Mouse (Mus musculus): ENCODE results near the gene Rnd1. TPM values are rescaled to one million over a fixed set of nuclear protein-coding genes. Genes with fewer than 3 reads are reported as not detected.

Gene Rnd1
- polyA plus RNA-seq, 1 experiment from 2014 or later: 0.94 TPM

DNA sequence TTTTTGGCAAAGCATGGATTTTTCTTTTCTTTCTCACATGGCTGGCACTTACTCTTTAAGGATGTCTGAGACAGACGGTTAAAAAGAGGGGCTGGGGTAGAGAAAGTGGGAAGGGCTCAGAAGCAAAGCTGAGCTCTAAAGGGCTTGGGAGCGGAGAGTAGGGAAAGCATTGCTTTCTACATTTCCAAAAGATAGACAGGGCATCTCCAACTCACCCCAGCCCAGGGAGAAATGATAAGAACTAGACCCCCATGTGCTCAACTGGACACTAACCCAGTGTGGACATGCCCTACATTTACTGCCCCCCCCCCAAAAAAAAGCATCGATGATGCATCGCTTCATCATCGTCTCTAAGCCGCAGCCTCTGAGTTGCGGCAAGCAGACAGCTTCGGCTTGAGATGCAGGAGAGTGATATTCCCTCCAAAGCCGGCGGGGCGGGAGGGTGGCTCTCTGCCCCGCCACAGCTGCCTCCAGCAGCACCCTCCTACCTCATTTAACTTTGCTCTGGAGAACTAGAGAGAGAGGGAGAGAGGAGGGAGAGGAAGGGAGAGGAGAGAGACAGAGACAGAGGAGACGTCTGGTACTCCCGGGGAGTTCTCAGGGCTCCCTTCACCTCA lies 1.5 kb downstream of the Rnd1 start:
- Histone ChIP-seq H3K9ac (replicated peaks) (no peak overlapping the region), H3K4me3 (ENCODE audit: low read depth, low read length) (peak overlapping the region; percentile 50), H3K4me2 (ENCODE audit: low read depth, low read length) (peak overlapping the region; percentile 79), H3K4me1 (ENCODE audit: insufficient read depth) (peaks cover 6% of the 10 kb centered on the region), H3K27me3 (ENCODE audit: insufficient read depth, low read length) (peaks cover 40% of the 10 kb centered on the region), H3K36me3 (replicated peaks; ENCODE audit: insufficient read depth, low read length) (no peaks in the 10 kb centered on the region), H3K9me3 (ENCODE audit: low read length) (no peaks in the 10 kb centered on the region), H3K27ac (ENCODE audit: low read depth) (no peak overlapping the region)
- ATAC-seq (no peak), DNase-seq (no peak)
- 11% methylated on average over 14 of the region's 14 CpGs for WGBS (ENCODE audit: insufficient replicate concordance)
- no peak for TF ChIP-seq EP300 (IDR thresholded peaks at IDR 0.05; ENCODE audit: low read depth)
- no peak for TF ChIP-seq CTCF (IDR thresholded peaks at IDR 0.05; ENCODE audit: low read depth)

DNA sequence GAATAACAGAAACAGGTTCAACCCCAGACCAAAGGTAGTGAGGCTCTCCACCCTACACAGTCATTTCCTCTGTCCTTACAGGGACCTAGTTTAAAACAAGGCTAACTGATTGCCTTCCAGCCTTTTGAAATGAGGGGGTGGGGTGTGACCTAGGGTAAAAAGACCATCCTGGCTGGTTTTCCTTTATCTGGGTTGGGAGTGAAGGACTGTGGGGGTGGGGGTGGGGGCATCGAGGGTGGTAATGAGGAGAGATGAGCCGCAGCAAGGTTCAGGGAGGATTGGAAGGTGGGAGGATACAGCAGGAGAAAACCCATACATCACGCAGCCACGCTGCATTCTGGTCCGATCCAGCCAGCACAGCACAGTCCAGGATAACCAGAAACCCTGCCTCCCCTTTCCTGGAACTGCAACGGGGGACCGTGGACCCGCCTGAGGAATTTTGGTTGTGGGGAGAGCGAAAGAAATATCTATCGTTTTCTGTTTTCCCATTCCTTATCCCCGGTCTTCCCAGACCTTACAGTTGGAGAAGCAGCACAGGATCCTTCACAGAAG lies 2.2 kb downstream of the Rnd1 start:
- DNase-seq (no peak), ATAC-seq (no peak)
- Histone ChIP-seq H3K4me1 (ENCODE audit: insufficient read depth) (peaks cover 6% of the 10 kb centered on the region), H3K4me3 (ENCODE audit: low read depth, low read length) (no peak overlapping the region), H3K27me3 (ENCODE audit: insufficient read depth, low read length) (peaks cover 40% of the 10 kb centered on the region), H3K9ac (replicated peaks) (no peak overlapping the region), H3K36me3 (replicated peaks; ENCODE audit: insufficient read depth, low read length) (no peaks in the 10 kb centered on the region), H3K4me2 (ENCODE audit: low read depth, low read length) (peak overlapping the region; percentile 22; the same call in 1 of the 2 replicates), H3K9me3 (ENCODE audit: low read length) (no peaks in the 10 kb centered on the region), H3K27ac (ENCODE audit: low read depth) (no peak overlapping the region)
- TF ChIP-seq CTCF (IDR thresholded peaks at IDR 0.05; ENCODE audit: low read depth): no peak
- WGBS (ENCODE audit: insufficient replicate concordance): 30% methylated on average over 11 of the region's 11 CpGs

- H3K36me3 ChIP-seq (replicated peaks; ENCODE audit: insufficient read depth, low read length): no peaks in the 10 kb centered on the region
- no peak for TF ChIP-seq EP300 (IDR thresholded peaks at IDR 0.05; ENCODE audit: low read depth)
- TF ChIP-seq CTCF (IDR thresholded peaks at IDR 0.05; ENCODE audit: low read depth): no peak
- no peak for ATAC-seq
- H3K4me1 ChIP-seq (ENCODE audit: insufficient read depth): peaks cover 6% of the 10 kb centered on the region
- DNase-seq: no peak
- H3K9ac ChIP-seq (replicated peaks): no peak overlapping the region
- H3K9me3 ChIP-seq (ENCODE audit: low read length): no peaks in the 10 kb centered on the region
- no peak overlapping the region for H3K4me3 ChIP-seq (ENCODE audit: low read depth, low read length)
- H3K4me2 ChIP-seq (ENCODE audit: low read depth, low read length): no peak overlapping the region
- peaks cover 40% of the 10 kb centered on the region for H3K27me3 ChIP-seq (ENCODE audit: insufficient read depth, low read length)
- 41% methylated on average over 7 of the region's 7 CpGs for WGBS (ENCODE audit: insufficient replicate concordance)
- no peak overlapping the region for H3K27ac ChIP-seq (ENCODE audit: low read depth)
Measured at GRCm38 (mm10) chr15:98674284-98674993, 2.8 kb downstream of the Rnd1 start.

- no peak for TF ChIP-seq CTCF (IDR thresholded peaks at IDR 0.05; ENCODE audit: low read depth)
- TF ChIP-seq EP300 (IDR thresholded peaks at IDR 0.05; ENCODE audit: low read depth): no peak
- Histone ChIP-seq H3K9me3 (ENCODE audit: low read length) (no peaks in the 10 kb centered on the region), H3K27me3 (ENCODE audit: insufficient read depth, low read length) (peaks cover 40% of the 10 kb centered on the region), H3K36me3 (replicated peaks; ENCODE audit: insufficient read depth, low read length) (no peaks in the 10 kb centered on the region), H3K4me3 (ENCODE audit: low read depth, low read length) (no peak overlapping the region), H3K9ac (replicated peaks) (no peak overlapping the region), H3K4me1 (ENCODE audit: insufficient read depth) (peaks cover 6% of the 10 kb centered on the region), H3K27ac (ENCODE audit: low read depth) (no peak overlapping the region), H3K4me2 (ENCODE audit: low read depth, low read length) (no peak overlapping the region)
- ATAC-seq (no peak), DNase-seq (no peak)
- WGBS (ENCODE audit: insufficient replicate concordance): 79% methylated on average over 7 of the region's 7 CpGs
Measured at GRCm38 (mm10) chr15:98673732-98674131, 3.5 kb downstream of the Rnd1 start.

DNA sequence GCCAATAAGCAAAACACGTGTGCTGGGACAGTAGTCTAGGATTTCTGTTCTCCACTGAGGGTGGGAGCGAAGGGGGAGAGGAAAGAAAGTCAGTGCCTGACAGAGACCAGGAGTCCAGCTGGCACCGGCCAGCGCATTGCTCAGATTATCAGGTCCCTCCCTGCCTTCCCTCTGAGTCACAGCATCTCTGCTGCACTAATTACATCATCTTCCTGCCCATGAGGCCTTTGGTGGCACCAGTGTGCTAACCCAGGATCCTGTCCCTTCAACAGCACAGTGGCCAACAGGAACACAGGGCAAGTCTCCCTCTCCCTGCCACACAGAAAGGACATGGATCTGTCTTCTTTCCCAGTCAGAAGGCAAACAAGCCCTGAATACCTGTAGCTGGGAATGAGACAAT lies 4.7 kb downstream of the Rnd1 start:
- Histone ChIP-seq H3K4me2 (ENCODE audit: low read depth, low read length) (no peak overlapping the region), H3K9me3 (ENCODE audit: low read length) (no peaks in the 10 kb centered on the region), H3K9ac (replicated peaks) (no peak overlapping the region), H3K27ac (ENCODE audit: low read depth) (no peak overlapping the region), H3K27me3 (ENCODE audit: insufficient read depth, low read length) (peaks cover 34% of the 10 kb centered on the region), H3K36me3 (replicated peaks; ENCODE audit: insufficient read depth, low read length) (no peaks in the 10 kb centered on the region), H3K4me1 (ENCODE audit: insufficient read depth) (peaks cover 6% of the 10 kb centered on the region), H3K4me3 (ENCODE audit: low read depth, low read length) (no peak overlapping the region)
- ATAC-seq (no peak), DNase-seq (peak; percentile 20)
- no peak for TF ChIP-seq EP300 (IDR thresholded peaks at IDR 0.05; ENCODE audit: low read depth)
- no peak for TF ChIP-seq CTCF (IDR thresholded peaks at IDR 0.05; ENCODE audit: low read depth)
- WGBS (ENCODE audit: insufficient replicate concordance): 43% methylated on average over 4 of the region's 4 CpGs

DNA sequence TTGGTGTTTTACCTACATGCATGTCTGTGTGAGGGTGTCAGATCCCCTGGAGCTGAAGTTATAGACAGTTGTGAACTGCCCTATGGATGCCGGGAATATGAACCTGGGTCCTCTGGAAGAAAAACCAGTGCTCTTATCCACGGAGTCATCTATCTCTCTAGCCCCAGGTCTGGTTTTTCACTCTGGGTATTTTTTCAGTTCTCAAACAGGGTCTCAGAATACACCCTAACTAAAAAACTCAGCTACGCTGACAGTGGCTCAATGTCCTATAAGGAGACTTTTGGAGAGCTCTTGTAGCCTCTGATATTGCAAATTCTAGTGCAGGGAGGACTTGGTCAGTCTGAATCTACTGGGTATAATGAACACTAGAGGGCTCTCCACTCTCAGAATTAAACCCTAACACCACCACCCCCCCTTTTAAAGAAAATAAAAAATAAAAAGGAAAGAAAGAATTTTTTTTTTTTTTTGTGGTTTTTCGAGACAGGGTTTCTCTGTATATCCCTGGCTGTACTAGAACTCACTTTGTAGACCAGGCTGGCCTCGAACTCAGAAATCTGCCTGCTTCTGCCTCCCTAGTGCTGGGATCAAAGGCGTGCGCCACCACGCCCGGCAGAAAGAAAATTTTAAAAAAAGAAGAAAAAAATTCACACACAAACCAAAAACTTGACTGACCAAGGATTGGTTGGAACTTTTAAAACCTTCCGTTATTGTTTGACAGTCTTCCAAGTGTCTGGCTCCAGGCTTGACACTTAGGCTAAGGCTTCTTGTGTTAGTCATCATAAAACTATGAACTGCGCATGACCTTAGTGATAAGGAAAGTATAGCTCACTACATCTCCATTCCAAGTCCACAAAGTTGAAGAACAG lies 13.0 kb downstream of the Rnd1 start:
- Histone ChIP-seq H3K9ac (replicated peaks) (no peak overlapping the region), H3K27me3 (ENCODE audit: insufficient read depth, low read length) (no peaks in the 10 kb centered on the region), H3K4me2 (ENCODE audit: low read depth, low read length) (no peak overlapping the region), H3K4me3 (ENCODE audit: low read depth, low read length) (no peak overlapping the region), H3K36me3 (replicated peaks; ENCODE audit: insufficient read depth, low read length) (no peaks in the 10 kb centered on the region), H3K9me3 (ENCODE audit: low read length) (no peaks in the 10 kb centered on the region), H3K4me1 (ENCODE audit: insufficient read depth) (0 out of 2 replicates have a peak, but pooled peaks cover 5% of the 10 kb centered on the region), H3K27ac (ENCODE audit: low read depth) (no peak overlapping the region)
- TF ChIP-seq EP300 (IDR thresholded peaks at IDR 0.05; ENCODE audit: low read depth) (no peak), CTCF (IDR thresholded peaks at IDR 0.05; ENCODE audit: low read depth) (peak; percentile 59)
- DNase-seq (no peak), ATAC-seq (no peak)
- whole genome bisulfite sequencing (ENCODE audit: insufficient replicate concordance): 67% methylated on average over 11 of the region's 11 CpGs

Data from liver, postnatal 0 days (tissue).